Mouse (Mus musculus) limb, embryonic 15.5 days (tissue): ENCODE measurements around the gene Rundc3a. TPM values are rescaled to one million over a fixed set of nuclear protein-coding genes. Genes with fewer than 3 reads are reported as not detected.

ENCODE experiments used
- ATAC-seq: fragments of 200-750 bp; cut with Nextera tagmentation; 2 replicates; pipeline ENCODE4 v1.8.0; 2017; ENCODE audit warnings: low read depth, moderate TSS enrichment; ENCODE audit not compliant: insufficient number of reproducible peaks, low FRiP score, low TSS enrichment
- H3K27ac ChIP-seq: fragments of 300-500 bp; sonication (generic); 2 replicates; pipeline ENCODE4 v1.5.1; 2015; ENCODE audit warnings: moderate library complexity, mild to moderate bottlenecking, inconsistent platforms
- H3K27me3 ChIP-seq: fragments of 300-500 bp; sonication (generic); 2 replicates; pipeline ENCODE4 v1.6.1; 2015; ENCODE audit warnings: inconsistent platforms
- H3K36me3 ChIP-seq: fragments of 300-500 bp; sonication (generic); 2 replicates; pipeline ENCODE4 v1.6.1; 2015; ENCODE audit warnings: inconsistent platforms
- H3K4me1 ChIP-seq: fragments of 300-500 bp; sonication (generic); 2 replicates; pipeline ENCODE4 v1.6.1; 2015; ENCODE audit warnings: inconsistent platforms
- H3K4me2 ChIP-seq: fragments of 300-500 bp; sonication (generic); 2 replicates; pipeline ENCODE4 v1.6.1; 2015; ENCODE audit warnings: mild to moderate bottlenecking, inconsistent platforms
- H3K4me3 ChIP-seq: fragments of 300-500 bp; sonication (generic); 2 replicates; pipeline ENCODE4 v1.5.1; 2015; ENCODE audit warnings: mild to moderate bottlenecking, inconsistent platforms
- H3K9ac ChIP-seq: fragments of 300-500 bp; sonication (generic); 2 replicates; pipeline ENCODE4 v1.6.1; 2015; ENCODE audit warnings: inconsistent platforms
- H3K9me3 ChIP-seq: fragments of 300-500 bp; sonication (generic); 2 replicates; pipeline ENCODE4 v1.6.1; 2016; ENCODE audit warnings: inconsistent platforms
- WGBS: fragments of 180-500 bp; shearing (Covaris S2); methylation state at CpG from one replicate; pipeline ENCODE4 v1.1.7; 2015; 5-methylcytosine and 5-hydroxymethylcytosine counted together
- microRNA-seq: library from miRNA; unstranded; fragments of <30 nt; microRNA quantifications from one replicate; pipeline ENCODE4, GENCODE M21; 2016
- polyA plus RNA-seq: library from polyadenylated mRNA; unstranded; fragments of >200 nt; fragmentation: Nextera tagmentation; extraction: Ambion mirVana; gene quantifications from 2 replicates; pipeline ENCODE4 v1.2.1, GENCODE M21; 2015

The Rundc3a gene
- polyA plus RNA-seq, 1 experiment from 2014 or later, result 1.2 TPM

- Histone ChIP-seq H3K9me3 (no peaks in the 10 kb centered on the region), H3K4me1 (peaks cover 43% of the 10 kb centered on the region), H3K9ac (no peak overlapping the region), H3K4me2 (0 out of 2 replicates have a peak overlapping the region, but pooled peaks have one; percentile 2), H3K36me3 (peaks cover 7% of the 10 kb centered on the region; the same call in 1 of the 2 replicates), H3K27ac (no peak overlapping the region), H3K4me3 (no peak overlapping the region), H3K27me3 (peaks cover 18% of the 10 kb centered on the region)
- ATAC-seq, result no peak
- WGBS, result 13% methylated on average over 8 of the region's 8 CpGs
These were observed 55.1 kb downstream of the Rundc3a start for GRCm38 (mm10) chr11:102448327-102448726.

GRCm38 (mm10) chr11:102449043-102450008 lies 56.1 kb downstream of the Rundc3a start:
- 34% methylated on average over 17 of the region's 17 CpGs for WGBS
- no peak for ATAC-seq
- Histone ChIP-seq H3K4me3 (no peak overlapping the region), H3K9ac (no peak overlapping the region), H3K4me2 (no peak overlapping the region), H3K27ac (no peak overlapping the region), H3K36me3 (no peaks in the 10 kb centered on the region), H3K9me3 (no peaks in the 10 kb centered on the region), H3K27me3 (peaks cover 25% of the 10 kb centered on the region), H3K4me1 (peaks cover 36% of the 10 kb centered on the region)

Small RNAs within 50 kb of the gene (microRNA-seq; reads per million reads assigned to microRNA genes)
- not detected for gene Mir6930

Other genes with a start within 250 kb of the Rundc3a start
- 0.12 and 0.14 TPM in 2 replicates for gene Nags, start 247.9 kb upstream of the Rundc3a start, polyA plus RNA-seq
- gene Tmem101, start 237.0 kb upstream of the Rundc3a start, polyA plus RNA-seq, result 37.5 and 40.3 TPM in 2 replicates
- 119 and 130 TPM in 2 replicates for gene Lsm12, start 208.1 kb upstream of the Rundc3a start, polyA plus RNA-seq
- 25.1 and 27.6 TPM in 2 replicates for gene G6pc3, start 203.8 kb upstream of the Rundc3a start, polyA plus RNA-seq
- 94.1 and 96.7 TPM in 2 replicates for gene Hdac5, start 163.2 kb upstream of the Rundc3a start, polyA plus RNA-seq
- 13.0 and 13.8 TPM in 2 replicates for gene BC030867, start 144.5 kb upstream of the Rundc3a start, polyA plus RNA-seq
- 0.20 and 0.24 TPM in 2 replicates for gene Asb16, start 124.7 kb upstream of the Rundc3a start, polyA plus RNA-seq
- 53.4 and 53.9 TPM in 2 replicates for gene Tmub2, start 108.5 kb upstream of the Rundc3a start, polyA plus RNA-seq
- gene Atxn7l3, start 96.8 kb upstream of the Rundc3a start, polyA plus RNA-seq, result 15.0 and 18.0 TPM in 2 replicates
- 76.0 and 85.7 TPM in 2 replicates for gene Ubtf, start 73.7 kb upstream of the Rundc3a start, polyA plus RNA-seq
- gene Slc4a1, start 27.2 kb upstream of the Rundc3a start, polyA plus RNA-seq, result 5.9 and 10.4 TPM in 2 replicates
- gene Slc25a39, start 14.5 kb downstream of the Rundc3a start, polyA plus RNA-seq, result 184 and 195 TPM in 2 replicates
- gene Grn, start 36.9 kb downstream of the Rundc3a start, polyA plus RNA-seq, result 192 and 215 TPM in 2 replicates
- gene Fam171a2, start 54.3 kb downstream of the Rundc3a start, polyA plus RNA-seq, result 4.9 and 5.7 TPM in 2 replicates
- gene Itga2b, start 76.7 kb downstream of the Rundc3a start, polyA plus RNA-seq, result 6.6 and 6.9 TPM in 2 replicates
- gene Gpatch8, start 163.0 kb downstream of the Rundc3a start, polyA plus RNA-seq, result 46.2 and 56.5 TPM in 2 replicates
- gene Gm11627, start 186.1 kb downstream of the Rundc3a start, polyA plus RNA-seq, result 10.7 and 11.3 TPM in 2 replicates
- gene Fzd2, start 211.0 kb downstream of the Rundc3a start, polyA plus RNA-seq, result 41.0 and 48.5 TPM in 2 replicates